Mouse (Mus musculus) ES-E14 (cell line): ENCODE data around the gene Atp8b3. TPM values are rescaled to one million over a fixed set of nuclear protein-coding genes. Genes with fewer than 3 reads are reported as not detected.

Source experiments
- DNase-seq: peaks from one replicate; pipeline ENCODE4 v3.0.0-alpha.2; 2013; ENCODE audit warnings: low read depth, low spot score
- H3K27ac ChIP-seq: 2 replicates; pipeline ENCODE4 v1.5.1; 2012; ENCODE audit warnings: low read depth, mild to moderate bottlenecking, low read length, moderate library complexity, mixed read lengths; ENCODE audit not compliant: poor library complexity, insufficient read depth, severe bottlenecking
- H3K36me3 ChIP-seq: 2 replicates; pipeline ENCODE4 v1.6.1; 2012; ENCODE audit warnings: mild to moderate bottlenecking, low read length, moderate library complexity, mixed read lengths; ENCODE audit not compliant: control insufficient read depth, poor library complexity, insufficient read depth, severe bottlenecking
- H3K4me1 ChIP-seq, 2 experiments: fragments of 150-350 bp in 1 of 2; sonication (generic) in 1 of 2; 2 replicates each; pipeline ENCODE4 v1.6.1; 2012; ENCODE audit warnings: low read length in 2 of 2, mild to moderate bottlenecking in 1 of 2, mixed read lengths in 1 of 2; ENCODE audit not compliant: control insufficient read depth in 2 of 2, insufficient read depth in 2 of 2, poor library complexity in 1 of 2
- H3K4me3 ChIP-seq, 2 experiments: fragments of 150-350 bp in 1 of 2; sonication (generic) in 1 of 2; 2 replicates each; pipeline ENCODE4 v1.5.1; 2012; ENCODE audit warnings: low read length in 2 of 2, low read depth in 1 of 2, mild to moderate bottlenecking in 1 of 2, mixed read lengths in 1 of 2; ENCODE audit not compliant: insufficient read depth in 1 of 2, poor library complexity in 1 of 2, severe bottlenecking in 1 of 2
- H3K9ac ChIP-seq: 2 replicates; pipeline ENCODE4 v1.6.1; 2012; ENCODE audit warnings: low read depth, mild to moderate bottlenecking, low read length, mixed read lengths; ENCODE audit not compliant: poor library complexity, insufficient read depth, severe bottlenecking
- H3K9me3 ChIP-seq: fragments of 150-350 bp; sonication (generic); 2 replicates; pipeline ENCODE4 v1.6.1; 2012; ENCODE audit warnings: low read depth, mild to moderate bottlenecking, low read length; ENCODE audit not compliant: control insufficient read depth, insufficient read depth
- CHD2 ChIP-seq: IDR thresholded peaks from 2 replicates; pipeline ENCODE4 v1.6.1; 2014; ENCODE audit warnings: mild to moderate bottlenecking, low read depth, low read length, inconsistent platforms
- HCFC1 ChIP-seq: IDR thresholded peaks from 2 replicates; pipeline ENCODE4 v1.6.1; 2012; ENCODE audit warnings: low read length, inconsistent platforms, borderline replicate concordance; ENCODE audit not compliant: insufficient read depth
- MAFK ChIP-seq: IDR thresholded peaks from 2 replicates; pipeline ENCODE4 v1.6.1; 2014; ENCODE audit warnings: mild to moderate bottlenecking, low read depth, low read length, inconsistent platforms; ENCODE audit not compliant: insufficient read depth
- ZC3H11A ChIP-seq: IDR thresholded peaks from 2 replicates; pipeline ENCODE4 v1.6.1; 2012; ENCODE audit warnings: low read depth, mild to moderate bottlenecking, inconsistent platforms, low read length, borderline replicate concordance
- ZNF384 ChIP-seq: IDR thresholded peaks from 2 replicates; pipeline ENCODE4 v1.6.1; 2012; ENCODE audit warnings: low read depth, low read length, inconsistent platforms
- in situ Hi-C, 2 experiments: fragments of 600-800 bp; cut with MboI; formaldehyde crosslinking; loops; one replicate each; pipeline ENCODE4 v1.15.1; 2025; ENCODE audit warnings: low sequenced_read_pairs in 2 of 2, inconsistent platforms in 1 of 2; ENCODE audit not compliant: unreplicated experiment in 2 of 2
- total RNA-seq: library from RNA; depleted of rRNA; stranded (reverse); fragments of 300-350 nt; gene quantifications from 2 replicates; pipeline ENCODE4 v1.2.3, GENCODE M21; 2012; rRNA removed

The Atp8b3 gene
- total RNA-seq, result 0.80 and 2.3 TPM in 2 replicates

DNA sequence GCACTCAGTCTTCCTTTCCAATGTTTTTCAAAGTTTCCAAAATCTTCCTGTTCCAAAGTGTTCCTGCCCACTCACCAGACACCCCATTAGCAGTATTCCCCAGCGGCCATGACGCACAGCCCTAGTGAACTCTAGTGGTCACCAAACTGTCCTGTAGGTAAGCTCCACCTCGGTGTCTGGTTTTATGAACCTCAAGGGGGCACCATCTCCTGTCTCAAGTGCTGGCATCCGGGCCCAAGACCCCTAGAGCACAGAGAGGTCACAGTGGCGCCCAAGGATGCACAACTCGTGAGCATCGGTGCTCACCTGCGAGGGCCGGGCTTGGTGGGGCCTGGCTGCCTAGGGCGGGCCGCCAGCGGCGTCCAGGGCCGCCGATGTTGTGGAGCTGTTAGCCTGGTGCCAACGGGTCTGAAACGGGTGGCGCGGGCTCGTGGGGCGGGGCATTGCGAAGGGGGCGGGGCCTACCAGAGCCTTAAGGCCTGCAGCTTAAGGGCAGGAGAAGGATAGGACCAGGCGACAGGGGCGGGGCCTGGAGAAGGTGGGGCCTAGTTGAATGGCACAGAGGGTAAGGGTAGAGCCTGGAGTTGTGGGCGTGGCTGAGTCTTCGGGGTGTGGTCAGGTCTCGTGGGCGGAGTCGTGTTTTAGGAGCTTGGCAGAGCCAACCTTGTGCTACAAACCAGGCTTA is at the start of gene Atp8b3:
Gene Atp8b3 (minus strand): TSS at position 415 of the 685 bp plus-strand sequence.
- in situ Hi-C loops, result no loop called here
- H3K36me3 ChIP-seq, result peaks cover 26% of the 10 kb centered on the region
- H3K9me3 ChIP-seq, result no peaks in the 10 kb centered on the region
- H3K4me3 ChIP-seq, result peak within 1 kb of the TSS; percentile 70 to 80
- DNase-seq, result peak; percentile 100
- H3K27ac ChIP-seq, result no peak within 1 kb of the TSS
- H3K9ac ChIP-seq, result peak within 1 kb of the TSS; percentile 72
- TF ChIP-seq ZNF384 (no peak), CHD2 (no peak), ZC3H11A (no peak), MAFK (no peak), HCFC1 (no peak)
- peaks cover 0 to 23% of the 10 kb centered on the region in 2 experiments; a peak in 2 of 4 replicates for H3K4me1 ChIP-seq

GRCm38 (mm10) chr10:80587305-80587657 is 48.4 kb upstream of the Atp8b3 start:
- DNase-seq, result no peak
- Histone ChIP-seq H3K9ac (no peak overlapping the region), H3K27ac (no peak overlapping the region), H3K4me1 (peaks cover 3 to 18% of the 10 kb centered on the region in 2 experiments; a peak in 3 of 4 replicates), H3K4me3 (0 out of 4 replicates have a peak overlapping the region, but pooled peaks of 1 of the 2 experiments have one; percentile 6), H3K36me3 (no peaks in the 10 kb centered on the region; the same call in 1 of the 2 replicates), H3K9me3 (no peaks in the 10 kb centered on the region)
- in situ Hi-C loops, result no loop called here
- TF ChIP-seq ZC3H11A (no peak), CHD2 (no peak), MAFK (no peak), HCFC1 (no peak), ZNF384 (no peak)

- Histone ChIP-seq H3K4me1 (peaks cover 3 to 18% of the 10 kb centered on the region in 2 experiments; a peak in 3 of 4 replicates), H3K9ac (0 out of 2 replicates have a peak overlapping the region, but pooled peaks have one; percentile 43), H3K27ac (no peak overlapping the region), H3K36me3 (no peaks in the 10 kb centered on the region; the same call in 1 of the 2 replicates), H3K4me3 (peak overlapping the region; percentile 6 to 56; a peak in 2 of 4 replicates), H3K9me3 (no peaks in the 10 kb centered on the region)
- DNase-seq, result no peak
- TF ChIP-seq ZC3H11A (no peak), CHD2 (no peak), ZNF384 (no peak), MAFK (no peak), HCFC1 (no peak)
- in situ Hi-C loops, result no loop called here
Measured at GRCm38 (mm10) chr10:80586407-80587304, 47.7 kb upstream of the Atp8b3 start.

DNA sequence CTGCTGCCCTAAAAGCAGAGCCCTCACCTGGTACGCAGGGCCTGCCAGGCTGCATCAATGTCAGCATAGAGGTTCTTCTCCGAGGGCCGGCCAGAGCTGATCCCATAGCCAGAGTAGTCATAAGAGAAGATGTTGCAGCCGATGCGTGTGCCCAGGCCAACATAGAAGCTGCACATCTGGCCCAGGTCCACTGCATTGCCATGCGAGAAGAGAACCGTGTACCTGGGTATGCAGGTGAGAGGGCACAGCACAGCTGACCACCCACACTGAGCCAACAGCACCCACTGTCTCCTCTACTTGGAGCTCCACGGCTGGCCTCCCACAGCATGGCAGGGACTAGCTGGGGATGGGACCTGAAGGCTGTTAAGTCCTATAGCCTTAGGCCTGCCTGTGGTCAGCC is 46.7 kb upstream of the Atp8b3 start:
- Histone ChIP-seq H3K27ac (no peak overlapping the region), H3K36me3 (no peaks in the 10 kb centered on the region; the same call in 1 of the 2 replicates), H3K4me3 (no peak overlapping the region), H3K4me1 (peaks cover 3 to 16% of the 10 kb centered on the region in 2 experiments; a peak in 3 of 4 replicates), H3K9ac (no peak overlapping the region), H3K9me3 (no peaks in the 10 kb centered on the region)
- no peak for DNase-seq
- in situ Hi-C loops, result no loop called here
- TF ChIP-seq ZC3H11A (no peak), HCFC1 (no peak), MAFK (no peak), CHD2 (no peak), ZNF384 (no peak)
